Mouse (Mus musculus) intestine, embryonic 14.5 days (tissue): ENCODE measurements around the gene Apeh. TPM values are rescaled to one million over a fixed set of nuclear protein-coding genes. Genes with fewer than 3 reads are reported as not detected.

Experiments used
- ATAC-seq: fragments of 200-750 bp; cut with Nextera tagmentation; replicated peaks from 2 replicates; pipeline ENCODE4 v1.8.0; 2017; ENCODE audit warnings: low read depth, moderate number of reproducible peaks, moderate TSS enrichment, moderate library complexity; ENCODE audit not compliant: low FRiP score, low TSS enrichment
- DNase-seq: peaks from one replicate; pipeline ENCODE4 v3.0.0-alpha.2; 2018; ENCODE audit warnings: low spot score
- H3K27ac ChIP-seq: fragments of 300-500 bp; sonication (generic); 2 replicates; pipeline ENCODE4 v1.5.1; 2014; ENCODE audit warnings: low read depth, mild to moderate bottlenecking, control low read depth
- H3K27me3 ChIP-seq: fragments of 300-500 bp; sonication (generic); replicated peaks from 2 replicates; pipeline ENCODE4 v1.6.1; 2014; ENCODE audit warnings: low read length, control low read depth; ENCODE audit not compliant: control insufficient read depth, insufficient read depth
- H3K36me3 ChIP-seq: fragments of 300-500 bp; sonication (generic); 2 replicates; pipeline ENCODE4 v1.6.1; 2014; ENCODE audit warnings: low read length, control low read depth; ENCODE audit not compliant: control insufficient read depth, insufficient read depth
- H3K4me1 ChIP-seq: fragments of 300-500 bp; sonication (generic); replicated peaks from 2 replicates; pipeline ENCODE4 v1.6.1; 2014; ENCODE audit warnings: low read length, control low read depth, mixed read lengths; ENCODE audit not compliant: control insufficient read depth, insufficient read depth
- H3K4me2 ChIP-seq: fragments of 300-500 bp; sonication (generic); 2 replicates; pipeline ENCODE4 v1.6.1; 2014; ENCODE audit warnings: low read length
- H3K4me3 ChIP-seq: fragments of 300-500 bp; sonication (generic); 2 replicates; pipeline ENCODE4 v1.5.1; 2014; ENCODE audit warnings: low read depth, low read length, control low read depth, mixed read lengths
- H3K9ac ChIP-seq: fragments of 300-500 bp; sonication (generic); 2 replicates; pipeline ENCODE4 v1.6.1; 2014; ENCODE audit warnings: mild to moderate bottlenecking, low read length
- H3K9me3 ChIP-seq: fragments of 300-500 bp; sonication (generic); 2 replicates; pipeline ENCODE4 v1.6.1; 2016; ENCODE audit warnings: low read length, control low read depth; ENCODE audit not compliant: control insufficient read depth
- WGBS: fragments of 180-500 bp; shearing (Covaris S2); extraction: QIAGEN DNeasy Blood & Tissue Kit; methylation state at CpG from one replicate; pipeline ENCODE4 v1.1.7; 2014; 5-methylcytosine and 5-hydroxymethylcytosine counted together
- polyA plus RNA-seq: library from polyadenylated mRNA; unstranded; fragments of >200 nt; fragmentation: Nextera tagmentation; extraction: Ambion mirVana; gene quantifications from 2 replicates; pipeline ENCODE4 v1.2.1, GENCODE M21; 2014

The Apeh gene
- polyA plus RNA-seq, 1 experiment from 2014 or later: 57.7 TPM

DNA sequence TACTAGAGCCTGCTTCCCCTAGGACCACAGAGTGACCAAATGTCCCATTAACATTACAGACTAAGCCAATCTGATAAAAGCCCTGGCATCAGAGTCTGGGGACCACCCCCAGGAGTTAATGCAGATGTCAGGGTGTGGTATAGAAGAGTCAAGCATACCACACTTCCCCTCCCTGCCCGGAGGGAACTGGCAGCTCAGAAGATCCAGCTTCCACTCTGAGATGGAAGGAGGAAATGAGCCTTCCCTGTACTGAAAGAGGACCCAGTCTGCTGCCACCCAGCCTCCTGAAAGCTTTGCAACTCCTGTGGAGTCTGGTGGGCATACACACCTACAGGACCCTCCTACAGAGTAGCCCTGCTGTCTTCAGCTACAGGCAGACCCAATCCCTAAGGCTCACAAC, 39.3 kb downstream of the Apeh start:
- H3K9ac ChIP-seq: no peak overlapping the region
- no peak overlapping the region for H3K4me2 ChIP-seq
- no peak overlapping the region for H3K4me3 ChIP-seq
- 73% methylated on average over 1 of the region's 1 CpGs for WGBS
- peaks cover 6% of the 10 kb centered on the region; the same call in 1 of the 2 replicates for H3K4me1 ChIP-seq
- H3K27me3 ChIP-seq: no peaks in the 10 kb centered on the region
- H3K9me3 ChIP-seq: no peaks in the 10 kb centered on the region
- H3K36me3 ChIP-seq: peaks cover 63% of the 10 kb centered on the region
- no peak overlapping the region for H3K27ac ChIP-seq
- ATAC-seq (no peak), DNase-seq (no peak)

DNA sequence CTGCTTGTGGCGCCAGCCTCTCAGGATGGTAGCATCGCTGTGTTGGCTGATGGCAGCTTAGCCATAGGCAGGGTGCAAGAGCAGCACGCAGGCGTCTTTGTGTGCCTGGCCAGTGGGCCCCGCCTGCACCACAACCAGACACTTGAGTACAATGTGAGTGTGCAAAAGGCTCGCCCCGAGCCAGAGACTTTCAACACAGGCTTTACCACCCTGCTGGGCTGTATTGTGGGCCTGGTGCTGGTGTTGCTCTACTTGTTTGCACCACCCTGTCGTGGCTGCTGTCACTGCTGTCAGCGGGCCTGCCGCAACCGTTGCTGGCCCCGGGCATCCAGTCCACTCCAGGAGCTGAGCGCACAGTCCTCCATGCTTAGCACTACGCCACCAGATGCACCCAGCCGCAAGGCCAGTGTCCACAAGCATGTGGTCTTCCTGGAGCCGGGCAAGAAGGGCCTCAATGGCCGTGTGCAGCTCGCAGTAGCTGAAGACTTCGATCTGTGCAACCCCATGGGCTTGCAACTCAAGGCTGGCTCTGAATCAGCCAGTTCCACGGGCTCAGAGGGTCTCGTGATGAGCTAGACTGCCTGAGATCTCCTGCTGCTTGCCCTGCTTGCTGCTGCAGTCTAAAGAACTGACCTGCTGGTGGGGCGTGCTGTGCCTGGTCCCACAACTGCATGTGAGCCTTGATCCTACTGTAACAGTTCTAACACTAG, 39.9 kb downstream of the Apeh start:
- Histone ChIP-seq H3K4me3 (no peak overlapping the region), H3K9me3 (no peaks in the 10 kb centered on the region), H3K27me3 (no peaks in the 10 kb centered on the region), H3K27ac (no peak overlapping the region), H3K4me1 (peaks cover 12% of the 10 kb centered on the region; the same call in 1 of the 2 replicates), H3K9ac (no peak overlapping the region), H3K4me2 (no peak overlapping the region), H3K36me3 (peaks cover 57% of the 10 kb centered on the region)
- DNase-seq: no peak
- no peak for ATAC-seq
- 90% methylated on average over 22 of the region's 22 CpGs for WGBS

DNA sequence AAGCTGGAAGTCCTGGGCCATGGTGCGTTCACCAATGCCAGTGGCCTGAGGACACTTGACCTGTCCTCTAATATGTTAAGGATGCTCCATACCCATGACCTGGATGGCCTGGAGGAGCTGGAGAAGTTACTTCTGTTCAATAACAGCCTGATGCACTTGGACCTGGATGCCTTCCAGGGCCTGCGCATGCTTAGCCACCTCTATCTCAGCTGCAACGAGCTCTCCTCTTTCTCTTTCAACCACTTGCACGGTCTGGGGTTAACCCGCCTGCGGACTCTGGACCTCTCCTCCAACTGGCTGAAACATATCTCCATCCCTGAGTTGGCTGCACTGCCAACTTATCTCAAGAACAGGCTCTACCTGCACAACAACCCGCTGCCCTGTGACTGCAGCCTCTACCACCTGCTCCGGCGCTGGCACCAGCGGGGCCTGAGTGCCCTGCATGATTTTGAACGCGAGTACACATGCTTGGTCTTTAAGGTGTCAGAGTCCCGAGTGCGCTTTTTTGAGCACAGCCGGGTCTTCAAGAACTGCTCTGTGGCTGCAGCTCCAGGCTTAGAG, 40.7 kb downstream of the Apeh start:
- Histone ChIP-seq H3K4me3 (no peak overlapping the region), H3K9me3 (no peaks in the 10 kb centered on the region), H3K4me1 (peaks cover 12% of the 10 kb centered on the region; the same call in 1 of the 2 replicates), H3K9ac (no peak overlapping the region), H3K36me3 (peaks cover 49% of the 10 kb centered on the region), H3K27me3 (no peaks in the 10 kb centered on the region), H3K4me2 (peak overlapping the region; percentile 47), H3K27ac (0 out of 2 replicates have a peak overlapping the region, but pooled peaks have one; percentile 47)
- ATAC-seq (no peak), DNase-seq (no peak)
- 90% methylated on average over 15 of the region's 15 CpGs for WGBS

DNA sequence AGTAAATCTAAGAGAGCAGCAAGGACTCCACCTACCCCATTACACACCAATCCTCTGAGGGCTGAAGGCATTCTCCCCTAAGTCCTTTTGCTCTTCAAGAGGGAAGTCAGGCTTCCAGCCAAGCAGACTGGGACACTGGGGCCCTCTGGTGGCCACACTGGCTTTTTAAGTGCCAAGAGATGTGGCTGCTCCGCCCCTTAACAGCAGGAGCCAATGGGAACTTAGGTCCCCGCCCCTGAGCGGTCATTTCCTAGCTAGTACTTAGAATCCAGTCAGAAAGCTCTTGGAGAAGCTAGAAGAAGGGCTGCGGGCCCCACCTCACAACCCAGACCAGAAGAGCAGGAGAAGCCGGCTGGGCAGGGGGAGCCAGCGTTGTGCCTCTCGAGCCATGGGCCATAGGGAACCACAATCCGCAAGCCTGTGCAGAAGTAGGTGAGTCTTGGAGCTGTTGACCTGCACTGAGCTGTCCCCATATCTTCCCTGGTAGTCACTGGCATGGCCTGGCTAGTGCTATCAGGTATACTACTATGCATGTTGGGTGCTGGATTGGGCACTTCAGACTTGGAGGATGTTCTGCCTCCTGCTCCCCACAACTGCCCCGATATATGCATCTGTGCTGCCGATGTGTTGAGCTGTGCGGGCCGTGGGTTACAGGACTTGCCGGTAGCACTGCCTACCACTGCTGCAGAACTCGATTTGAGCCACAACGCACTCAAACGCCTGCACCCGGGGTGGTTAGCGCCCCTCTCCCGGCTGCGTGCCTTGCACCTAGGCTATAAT, 41.3 kb downstream of the Apeh start, which contains the start of gene Amigo3:
Gene Amigo3, plus strand, starts transcription at position 275 of the 780 bp plus-strand sequence.
- Histone ChIP-seq H3K36me3 (peaks cover 48% of the 10 kb centered on the region), H3K4me3 (peak within 1 kb of the TSS; percentile 12; the same call in 1 of the 2 replicates), H3K4me2 (peak within 1 kb of the TSS; percentile 47), H3K9me3 (no peaks in the 10 kb centered on the region), H3K27me3 (no peaks in the 10 kb centered on the region), H3K27ac (peak within 1 kb of the TSS; percentile 47; the same call in 1 of the 2 replicates), H3K4me1 (peaks cover 16% of the 10 kb centered on the region; the same call in 1 of the 2 replicates), H3K9ac (0 out of 2 replicates have a peak within 1 kb of the TSS, but pooled peaks have one; percentile 20)
- peak; percentile 98 for DNase-seq
- ATAC-seq: peak; percentile 38
- 51% methylated on average over 20 of the region's 20 CpGs for WGBS

DNA sequence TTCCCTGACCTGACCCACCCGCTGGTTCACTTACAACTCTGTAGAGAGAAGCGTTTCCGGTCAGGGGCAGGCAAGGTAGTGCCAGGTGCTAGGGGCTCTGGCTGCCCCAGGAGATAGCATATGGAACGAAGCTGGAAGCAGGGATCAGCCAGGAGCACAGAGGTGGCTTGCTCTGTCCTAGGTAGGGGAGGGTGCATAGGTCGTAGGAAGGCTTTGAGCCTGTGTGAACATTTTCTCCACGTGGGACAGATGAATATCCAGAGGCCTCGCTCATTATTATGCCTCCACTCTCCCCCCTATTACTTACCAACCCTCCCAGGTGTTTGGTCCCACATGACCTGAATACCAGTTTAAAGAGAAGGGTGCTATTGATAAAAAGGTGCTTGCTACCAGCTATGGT, 42.0 kb downstream of the Apeh start:
- H3K9ac ChIP-seq: no peak overlapping the region
- no peak overlapping the region for H3K27ac ChIP-seq
- ATAC-seq (no peak), DNase-seq (no peak)
- H3K9me3 ChIP-seq: no peaks in the 10 kb centered on the region
- no peak overlapping the region for H3K4me2 ChIP-seq
- H3K4me1 ChIP-seq: peaks cover 19% of the 10 kb centered on the region; the same call in 1 of the 2 replicates
- H3K36me3 ChIP-seq: peaks cover 51% of the 10 kb centered on the region
- H3K4me3 ChIP-seq: no peak overlapping the region
- 72% methylated on average over 7 of the region's 7 CpGs for WGBS
- no peaks in the 10 kb centered on the region for H3K27me3 ChIP-seq

DNA sequence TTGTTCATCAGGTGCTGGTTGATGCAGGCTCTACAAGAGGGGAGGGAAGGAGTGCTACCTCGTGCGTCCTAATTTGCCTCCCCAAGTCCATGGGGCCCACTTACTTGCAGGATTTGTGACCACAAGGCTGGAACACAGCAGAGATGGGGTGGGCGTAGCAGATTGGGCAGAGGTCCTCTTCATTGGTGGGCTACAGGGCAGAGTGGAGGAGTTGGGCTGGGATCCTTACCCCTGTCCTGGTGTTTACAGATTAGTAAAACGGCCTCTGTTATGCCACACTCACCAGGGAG, 42.5 kb downstream of the Apeh start:
- H3K27ac ChIP-seq: no peak overlapping the region
- peaks cover 19% of the 10 kb centered on the region; the same call in 1 of the 2 replicates for H3K4me1 ChIP-seq
- 79% methylated on average over 4 of the region's 4 CpGs for WGBS
- peaks cover 55% of the 10 kb centered on the region for H3K36me3 ChIP-seq
- no peaks in the 10 kb centered on the region for H3K9me3 ChIP-seq
- no peak overlapping the region for H3K4me2 ChIP-seq
- no peaks in the 10 kb centered on the region for H3K27me3 ChIP-seq
- no peak overlapping the region for H3K9ac ChIP-seq
- no peak overlapping the region for H3K4me3 ChIP-seq
- no peak for DNase-seq
- ATAC-seq: no peak

DNA sequence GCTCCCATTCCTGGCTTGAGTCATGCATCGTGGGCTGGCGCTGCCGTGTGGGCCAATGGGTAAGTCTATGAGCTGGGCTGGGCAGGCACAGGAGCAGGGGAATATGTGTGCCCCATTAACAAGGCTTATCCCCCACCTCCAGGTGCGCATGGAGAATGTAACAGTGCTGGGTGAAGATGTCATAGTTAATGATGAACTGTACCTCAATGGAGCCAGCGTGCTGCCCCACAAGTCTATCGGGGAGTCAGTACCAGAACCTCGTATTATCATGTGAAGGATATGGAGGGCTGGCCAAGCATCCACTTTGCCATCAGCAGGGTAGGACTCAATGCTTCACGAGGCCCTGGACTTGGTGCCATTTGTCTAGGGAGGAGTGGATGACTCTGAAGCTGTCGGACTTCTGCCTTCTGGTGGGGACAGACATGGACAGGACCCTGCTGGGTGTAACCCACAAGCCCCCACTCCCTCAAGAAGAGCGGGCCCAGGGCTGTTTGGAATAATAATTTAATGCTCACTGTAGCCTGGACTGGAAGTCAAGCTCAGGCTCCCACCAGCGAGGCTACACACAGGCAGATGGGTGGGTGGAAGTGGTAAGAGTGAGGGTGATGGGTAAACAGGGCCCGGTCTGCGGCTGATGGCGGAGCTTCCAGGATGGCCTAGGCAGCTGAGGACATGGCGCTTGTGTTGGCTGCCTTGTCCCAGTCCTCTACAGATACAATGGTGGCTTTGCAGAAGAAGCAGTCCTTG, 43.0 kb downstream of the Apeh start:
- H3K27me3 ChIP-seq: no peaks in the 10 kb centered on the region
- H3K27ac ChIP-seq: no peak overlapping the region
- H3K4me2 ChIP-seq: no peak overlapping the region

More for the DNA sequence above, 43.0 kb downstream of the Apeh start:
- Histone ChIP-seq H3K9ac (no peak overlapping the region), H3K4me1 (peaks cover 19% of the 10 kb centered on the region; the same call in 1 of the 2 replicates), H3K9me3 (no peaks in the 10 kb centered on the region), H3K36me3 (peaks cover 55% of the 10 kb centered on the region), H3K4me3 (no peak overlapping the region)
- no peak for ATAC-seq
- no peak for DNase-seq
- WGBS: 94% methylated on average over 15 of the region's 15 CpGs
